Mouse (Mus musculus) heart, embryonic 14.5 days (tissue): Measurements from ENCODE around the gene Zfp870. TPM values are rescaled to one million over a fixed set of nuclear protein-coding genes. Genes with fewer than 3 reads are reported as not detected.

Source experiments
- ATAC-seq: fragments of 200-750 bp; cut with Nextera tagmentation; 2 replicates; pipeline ENCODE4 v1.8.0; 2017; ENCODE audit warnings: low read depth, moderate TSS enrichment; ENCODE audit not compliant: insufficient number of reproducible peaks, insufficient read depth, low FRiP score
- H3K27ac ChIP-seq, 2 experiments: fragments of 200-500 bp in 1 of 2; fragments of 300-500 bp in 1 of 2; sonication (generic) in 1 of 2; replicated peaks in 1 of 2; 2 replicates each; pipeline ENCODE4 v1.5.1; 2012 to 2014; ENCODE audit warnings: low read depth in 2 of 2, low read length in 2 of 2, control low read depth in 1 of 2, mild to moderate bottlenecking in 1 of 2, mixed read lengths in 1 of 2; ENCODE audit not compliant: control insufficient read depth in 1 of 2, insufficient read depth in 1 of 2
- H3K27me3 ChIP-seq: fragments of 300-500 bp; sonication (generic); 2 replicates; pipeline ENCODE4 v1.6.1; 2014; ENCODE audit warnings: mild to moderate bottlenecking, low read length, control low read depth; ENCODE audit not compliant: control insufficient read depth, insufficient read depth
- H3K36me3 ChIP-seq: fragments of 300-500 bp; sonication (generic); 2 replicates; pipeline ENCODE4 v1.6.1; 2014; ENCODE audit warnings: mild to moderate bottlenecking, control low read depth, low read length, mixed read lengths; ENCODE audit not compliant: control insufficient read depth, insufficient read depth
- H3K4me1 ChIP-seq, 2 experiments: fragments of 200-500 bp in 1 of 2; fragments of 300-500 bp in 1 of 2; sonication (generic) in 1 of 2; 2 replicates each; pipeline ENCODE4 v1.6.1; 2012 to 2014; ENCODE audit warnings: low read length in 2 of 2, control low read depth in 1 of 2, mixed read lengths in 1 of 2; ENCODE audit not compliant: control insufficient read depth in 2 of 2, insufficient read depth in 2 of 2
- H3K4me2 ChIP-seq: fragments of 300-500 bp; sonication (generic); 2 replicates; pipeline ENCODE4 v1.6.1; 2014; ENCODE audit warnings: mild to moderate bottlenecking, low read length
- H3K4me3 ChIP-seq, 2 experiments: fragments of 200-500 bp in 1 of 2; fragments of 300-500 bp in 1 of 2; sonication (generic) in 1 of 2; 2 replicates each; pipeline ENCODE4 v1.5.1; 2012 to 2014; ENCODE audit warnings: low read length in 2 of 2, mild to moderate bottlenecking in 2 of 2, control low read depth in 1 of 2, low read depth in 1 of 2, moderate library complexity in 1 of 2; ENCODE audit not compliant: control insufficient read depth in 1 of 2, insufficient read depth in 1 of 2
- H3K9ac ChIP-seq: fragments of 300-500 bp; sonication (generic); 2 replicates; pipeline ENCODE4 v1.6.1; 2014; ENCODE audit warnings: mild to moderate bottlenecking, low read length
- H3K9me3 ChIP-seq: fragments of 300-500 bp; sonication (generic); 2 replicates; pipeline ENCODE4 v1.6.1; 2016; ENCODE audit warnings: low read length, control low read depth; ENCODE audit not compliant: control insufficient read depth
- WGBS: fragments of 180-500 bp; shearing (Covaris S2); extraction: QIAGEN DNeasy Blood & Tissue Kit; methylation state at CpG from one replicate; pipeline ENCODE4 v1.1.7; 2014; 5-methylcytosine and 5-hydroxymethylcytosine counted together
- polyA plus RNA-seq: library from polyadenylated mRNA; unstranded; fragments of >200 nt; fragmentation: Nextera tagmentation; extraction: Ambion mirVana; gene quantifications from 2 replicates; pipeline ENCODE4 v1.2.1, GENCODE M21; 2014

Zfp870 gene
- polyA plus RNA-seq, 1 experiment from 2014 or later = 6.6 TPM

DNA sequence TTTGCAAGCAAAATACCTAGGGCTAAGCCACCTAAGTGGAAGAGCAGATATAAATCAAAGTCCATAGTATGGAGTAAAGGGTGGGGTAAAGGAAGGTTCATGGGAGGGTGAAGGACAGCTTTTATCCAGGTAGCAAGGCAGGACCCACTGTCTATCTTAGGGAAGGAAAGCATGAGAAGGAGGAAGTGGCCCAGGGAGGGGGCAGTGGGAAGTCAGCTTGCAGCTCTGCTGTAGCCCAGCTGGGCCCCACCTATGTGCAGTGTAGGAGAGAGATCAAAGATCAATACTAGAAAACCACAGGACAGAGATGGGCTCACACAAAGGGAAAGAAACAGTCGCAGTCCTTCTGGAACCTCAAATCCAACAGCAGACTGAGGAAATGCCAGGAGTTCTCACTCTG is 24.6 kb upstream of the Zfp870 start:
- Histone ChIP-seq H3K9me3 (peaks cover 9% of the 10 kb centered on the region), H3K36me3 (no peaks in the 10 kb centered on the region), H3K27me3 (peaks cover 10% of the 10 kb centered on the region; the same call in 1 of the 2 replicates), H3K4me3 (no peak overlapping the region), H3K4me2 (no peak overlapping the region), H3K9ac (no peak overlapping the region), H3K4me1 (no peaks in the 10 kb centered on the region), H3K27ac (no peak overlapping the region)
- no peak for ATAC-seq
- 71% methylated on average over 1 of the region's 1 CpGs for WGBS

DNA sequence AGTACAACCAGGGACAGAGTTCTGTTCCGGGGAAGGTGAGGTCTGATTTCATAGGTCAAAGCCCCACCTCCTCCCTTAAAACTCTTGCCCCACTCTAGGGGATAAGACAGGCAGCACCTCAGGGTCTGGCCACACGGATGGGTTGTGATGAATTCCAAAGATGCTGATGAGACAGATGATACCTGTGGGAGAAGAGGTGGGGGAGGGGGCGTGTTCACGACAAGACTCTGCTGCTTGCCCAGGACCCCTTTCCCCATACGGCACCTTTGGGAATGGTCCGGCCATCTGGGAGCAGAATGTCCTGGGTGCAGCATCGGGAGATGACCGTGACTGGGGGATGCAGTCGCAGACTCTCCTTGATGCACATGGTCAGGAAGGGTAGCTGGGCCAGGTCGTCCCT is 14.7 kb upstream of the Zfp870 start:
- no peak for ATAC-seq
- Histone ChIP-seq H3K9me3 (no peaks in the 10 kb centered on the region), H3K4me2 (no peak overlapping the region), H3K4me1 (no peaks in the 10 kb centered on the region), H3K27ac (no peak overlapping the region), H3K27me3 (peaks cover 18% of the 10 kb centered on the region; the same call in 1 of the 2 replicates), H3K9ac (no peak overlapping the region), H3K4me3 (no peak overlapping the region), H3K36me3 (no peaks in the 10 kb centered on the region)
- 70% methylated on average over 10 of the region's 10 CpGs for WGBS

DNA sequence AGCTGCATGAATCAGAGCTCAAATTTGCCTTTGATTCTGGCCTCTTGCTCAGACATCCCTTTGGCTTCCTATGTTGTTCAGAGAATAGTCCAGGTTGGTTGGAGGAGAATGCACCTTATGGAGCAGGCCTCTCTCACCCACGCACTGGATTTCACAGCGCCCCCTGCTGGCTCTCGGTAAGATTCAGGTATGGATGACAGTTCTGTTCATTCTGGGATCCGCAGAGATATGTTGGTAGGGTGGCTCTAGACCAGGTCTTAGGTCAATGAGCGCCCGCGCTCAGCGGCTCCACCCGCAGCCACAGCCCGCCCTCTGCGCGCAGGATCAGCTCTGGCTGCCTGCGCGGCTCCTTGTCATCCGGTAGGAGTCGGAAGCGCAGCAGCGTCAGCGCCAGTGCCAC is 13.8 kb upstream of the Zfp870 start:
- Histone ChIP-seq H3K27ac (no peak overlapping the region), H3K27me3 (peaks cover 18% of the 10 kb centered on the region; the same call in 1 of the 2 replicates), H3K4me2 (peak overlapping the region; percentile 46), H3K4me3 (no peak overlapping the region), H3K4me1 (no peaks in the 10 kb centered on the region), H3K9ac (no peak overlapping the region), H3K9me3 (no peaks in the 10 kb centered on the region), H3K36me3 (no peaks in the 10 kb centered on the region)
- no peak for ATAC-seq
- 12% methylated on average over 19 of the region's 19 CpGs for WGBS

DNA sequence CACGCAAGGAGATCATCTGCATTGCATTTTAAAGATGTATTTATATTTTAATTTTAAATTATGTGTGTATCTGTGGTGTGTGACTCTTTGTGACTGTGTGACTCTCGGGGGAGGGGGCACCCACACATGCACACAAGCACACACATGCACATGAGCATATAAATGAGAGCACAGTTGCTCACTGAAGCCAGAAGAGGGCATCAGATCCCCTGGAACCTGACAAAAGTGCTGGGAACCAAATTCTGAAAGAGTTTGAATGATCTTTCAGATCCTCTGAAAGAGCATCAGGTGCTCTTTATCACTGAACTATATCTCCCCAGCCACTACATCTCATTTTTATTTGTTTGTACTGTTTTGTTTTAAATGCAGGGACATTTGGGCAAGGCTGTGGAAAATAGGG is 13.0 kb upstream of the Zfp870 start:
- Histone ChIP-seq H3K4me1 (no peaks in the 10 kb centered on the region), H3K36me3 (no peaks in the 10 kb centered on the region), H3K4me3 (no peak overlapping the region), H3K9me3 (no peaks in the 10 kb centered on the region), H3K4me2 (no peak overlapping the region), H3K9ac (no peak overlapping the region), H3K27me3 (peaks cover 18% of the 10 kb centered on the region; the same call in 1 of the 2 replicates), H3K27ac (no peak overlapping the region)
- ATAC-seq = no peak
- 67% methylated on average over 2 of the region's 2 CpGs for WGBS

DNA sequence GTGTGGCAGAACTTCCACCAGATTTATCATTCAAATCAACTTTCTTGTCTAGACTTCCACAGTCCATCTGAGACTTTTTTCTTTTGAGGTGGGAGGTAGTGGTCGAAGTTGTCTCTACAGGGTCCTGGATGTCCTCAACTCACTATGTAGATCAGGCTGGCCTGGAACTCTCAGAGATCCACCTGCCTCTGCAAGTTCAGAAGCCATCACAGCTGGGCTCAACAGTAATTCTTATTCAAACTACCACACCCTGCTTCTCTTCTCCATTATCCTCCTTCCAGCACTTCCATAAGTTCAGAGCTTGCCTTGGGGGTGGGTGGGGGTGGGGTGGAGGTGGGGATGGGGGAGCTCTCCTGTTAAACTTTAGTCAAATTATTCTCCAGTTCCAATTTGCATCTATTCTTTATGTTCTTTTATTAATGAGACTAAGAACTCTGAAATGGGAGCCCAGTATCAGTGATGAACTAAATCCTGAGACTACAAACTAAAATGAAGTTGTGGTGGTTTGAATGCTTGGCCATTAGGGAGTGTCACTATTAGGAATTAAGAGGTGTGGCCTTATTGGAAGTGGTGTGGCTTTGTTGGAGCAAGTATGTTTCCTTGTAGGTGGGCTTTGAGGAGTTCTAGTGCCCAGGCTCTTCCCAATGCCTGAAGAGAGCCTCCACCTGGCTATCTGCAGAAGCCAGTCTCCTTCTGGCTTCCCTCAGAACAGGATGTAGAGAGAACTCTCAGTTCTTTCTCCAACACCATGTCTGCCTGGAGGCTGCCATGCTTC is 10.5 kb upstream of the Zfp870 start:
- Histone ChIP-seq H3K4me2 (no peak overlapping the region), H3K9me3 (no peaks in the 10 kb centered on the region), H3K27ac (no peak overlapping the region), H3K9ac (no peak overlapping the region), H3K4me1 (no peaks in the 10 kb centered on the region), H3K27me3 (peaks cover 18% of the 10 kb centered on the region; the same call in 1 of the 2 replicates), H3K4me3 (no peak overlapping the region), H3K36me3 (no peaks in the 10 kb centered on the region)
- WGBS = 53% methylated on average over 1 of the region's 1 CpGs
- ATAC-seq = no peak

DNA sequence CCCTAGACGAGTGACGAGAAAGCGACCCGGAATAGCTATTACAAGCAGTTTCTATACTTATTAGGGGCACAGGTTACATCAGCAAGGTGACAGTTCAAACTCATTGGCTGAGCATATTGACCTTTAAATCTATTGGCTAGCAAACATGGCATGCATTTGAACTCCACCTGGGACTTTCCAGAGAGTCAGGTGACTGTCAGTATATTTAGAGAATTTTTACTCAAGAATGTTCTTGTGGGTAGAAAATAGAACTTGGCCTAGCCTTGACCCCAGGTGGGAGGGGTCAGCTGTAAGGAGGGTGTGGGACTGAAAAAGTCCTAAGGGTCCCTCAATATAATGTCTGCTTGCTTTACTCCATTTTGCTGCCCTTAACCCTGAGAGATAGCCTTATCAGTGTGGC is 4.0 kb upstream of the Zfp870 start:
- Histone ChIP-seq H3K9ac (no peak overlapping the region), H3K36me3 (no peaks in the 10 kb centered on the region)
- ATAC-seq = no peak

DNA sequence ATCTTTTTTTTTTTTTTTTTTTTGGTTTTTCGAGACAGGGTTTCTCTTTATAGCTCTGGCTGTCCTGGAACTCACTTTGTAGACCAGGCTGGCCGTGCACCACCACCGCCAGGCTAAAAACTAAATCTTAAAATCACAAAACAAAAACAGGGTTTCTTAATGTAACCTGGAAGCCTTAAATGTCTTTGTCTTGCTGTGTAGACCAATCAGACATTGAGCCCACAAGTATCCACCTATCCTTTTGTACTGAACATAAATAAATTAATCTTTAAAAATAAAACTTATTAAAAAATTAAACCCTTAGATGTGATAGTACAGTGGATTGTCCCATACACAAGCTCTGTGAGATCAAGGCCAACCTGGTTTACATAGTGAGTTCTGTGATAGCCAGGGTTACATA is 2.5 kb upstream of the Zfp870 start:
- H3K9me3 ChIP-seq = no peaks in the 10 kb centered on the region
- 70% methylated on average over 3 of the region's 3 CpGs for WGBS

More for the DNA sequence above, 4.0 kb upstream of the Zfp870 start:
- Histone ChIP-seq H3K4me3 (no peak overlapping the region), H3K4me1 (peaks cover 0 to 5% of the 10 kb centered on the region in 2 experiments; a peak in 2 of 4 replicates), H3K4me2 (no peak overlapping the region), H3K27me3 (no peaks in the 10 kb centered on the region), H3K27ac (no peak overlapping the region), H3K9me3 (no peaks in the 10 kb centered on the region)
- WGBS = 91% methylated on average over 4 of the region's 4 CpGs

More for the DNA sequence above, 2.5 kb upstream of the Zfp870 start:
- Histone ChIP-seq H3K4me2 (no peak overlapping the region), H3K4me1 (peaks cover 0 to 8% of the 10 kb centered on the region in 2 experiments; a peak in 2 of 4 replicates), H3K27me3 (no peaks in the 10 kb centered on the region), H3K4me3 (no peak overlapping the region), H3K27ac (no peak overlapping the region), H3K9ac (no peak overlapping the region), H3K36me3 (no peaks in the 10 kb centered on the region)
- no peak for ATAC-seq
